Mouse (Mus musculus) limb, embryonic 13.5 days (tissue): ENCODE measurements around the gene Gm765. TPM values are rescaled to one million over a fixed set of nuclear protein-coding genes. Genes with fewer than 3 reads are reported as not detected.
A peak's percentile ranks its signal among the peaks of the same experiment; 100 is the strongest.

Source experiments
- ATAC-seq: fragments of 200-750 bp; cut with Nextera tagmentation; 2 replicates; pipeline ENCODE4 v1.8.0; 2017; ENCODE audit warnings: low read depth, moderate number of reproducible peaks, moderate TSS enrichment; ENCODE audit not compliant: low FRiP score
- H3K27ac ChIP-seq: fragments of 300-500 bp; sonication (generic); 2 replicates; pipeline ENCODE4 v1.5.1; 2015; ENCODE audit warnings: inconsistent platforms, mild to moderate bottlenecking, moderate library complexity
- H3K27me3 ChIP-seq: fragments of 300-500 bp; sonication (generic); 2 replicates; pipeline ENCODE4 v1.6.1; 2015; ENCODE audit warnings: mild to moderate bottlenecking, inconsistent platforms
- H3K36me3 ChIP-seq: fragments of 300-500 bp; sonication (generic); 2 replicates; pipeline ENCODE4 v1.6.1; 2015; ENCODE audit warnings: inconsistent platforms, mild to moderate bottlenecking, moderate library complexity
- H3K4me1 ChIP-seq: fragments of 300-500 bp; sonication (generic); 2 replicates; pipeline ENCODE4 v1.6.1; 2015; ENCODE audit warnings: inconsistent platforms
- H3K4me2 ChIP-seq: fragments of 300-500 bp; sonication (generic); replicated peaks from 2 replicates; pipeline ENCODE4 v1.6.1; 2015; ENCODE audit warnings: inconsistent platforms, mild to moderate bottlenecking, moderate library complexity
- H3K4me3 ChIP-seq: fragments of 300-500 bp; sonication (generic); 2 replicates; pipeline ENCODE4 v1.5.1; 2015; ENCODE audit warnings: moderate library complexity, mild to moderate bottlenecking, inconsistent platforms
- H3K9ac ChIP-seq: fragments of 300-500 bp; sonication (generic); 2 replicates; pipeline ENCODE4 v1.6.1; 2015; ENCODE audit warnings: mild to moderate bottlenecking, inconsistent platforms
- H3K9me3 ChIP-seq: fragments of 300-500 bp; sonication (generic); 2 replicates; pipeline ENCODE4 v1.6.1; 2016; ENCODE audit warnings: inconsistent platforms
- WGBS: fragments of 180-500 bp; shearing (Covaris S2); methylation state at CpG from one replicate; pipeline ENCODE4 v1.1.7; 2015; 5-methylcytosine and 5-hydroxymethylcytosine counted together
- polyA plus RNA-seq: library from polyadenylated mRNA; unstranded; fragments of >200 nt; fragmentation: Nextera tagmentation; extraction: Ambion mirVana; gene quantifications from 2 replicates; pipeline ENCODE4 v1.2.1, GENCODE M21; 2015

Gm765 gene
- 1.5 and 2.1 TPM in 2 replicates for polyA plus RNA-seq

DNA sequence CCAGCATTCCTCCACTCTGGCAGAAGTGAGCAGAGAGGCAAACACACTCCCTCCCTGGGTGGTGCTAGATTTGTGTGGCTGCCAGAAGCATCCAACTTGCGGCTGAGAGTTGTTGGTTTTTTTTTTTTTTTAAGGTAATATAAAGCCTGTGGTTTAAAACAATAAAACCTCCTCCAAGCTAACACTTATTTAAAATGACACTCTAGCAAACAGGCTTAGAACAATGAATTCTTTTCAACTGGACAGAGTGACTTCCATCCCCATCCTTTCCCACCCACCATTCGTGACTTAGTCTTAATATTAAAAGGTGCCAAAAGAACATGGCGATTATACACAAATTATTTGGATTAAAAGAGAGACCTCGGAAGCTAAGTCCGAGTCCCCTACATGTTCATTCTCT lies at the start of gene Gm765:
Gene Gm765, minus strand, starts transcription at position 101 of the 400 bp plus-strand sequence.
- Histone ChIP-seq H3K36me3 (no peaks in the 10 kb centered on the region), H3K27me3 (no peaks in the 10 kb centered on the region), H3K4me2 (no peak within 1 kb of the TSS; the same call in 1 of the 2 replicates), H3K27ac (no peak within 1 kb of the TSS), H3K9ac (no peak within 1 kb of the TSS), H3K9me3 (no peaks in the 10 kb centered on the region), H3K4me3 (no peak within 1 kb of the TSS), H3K4me1 (peaks cover 17% of the 10 kb centered on the region)
- 62% methylated on average over 5 of the region's 5 CpGs for WGBS
- ATAC-seq = no peak

DNA sequence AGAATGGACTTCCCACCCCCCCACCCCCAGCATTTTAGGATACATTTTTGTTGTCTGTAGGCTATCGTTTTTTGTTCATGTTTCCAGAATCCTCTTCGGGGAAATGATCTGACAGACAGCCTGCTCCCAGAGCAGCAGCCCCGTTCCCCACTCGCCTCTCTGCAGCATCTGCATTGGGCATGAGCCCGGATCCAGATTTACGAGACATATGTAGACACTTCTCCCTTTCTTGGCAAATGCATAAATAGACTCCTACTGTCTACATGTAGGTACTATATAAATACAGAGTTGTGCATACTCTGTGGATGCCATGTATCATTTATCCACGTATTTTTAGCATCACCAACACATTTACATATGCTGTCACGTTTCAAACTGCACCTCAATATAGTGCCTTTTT lies 42.9 kb upstream of the Gm765 start:
- Histone ChIP-seq H3K36me3 (no peaks in the 10 kb centered on the region), H3K4me2 (no peak overlapping the region), H3K4me1 (peaks cover 4% of the 10 kb centered on the region; the same call in 1 of the 2 replicates), H3K9ac (no peak overlapping the region), H3K4me3 (no peak overlapping the region), H3K27me3 (no peaks in the 10 kb centered on the region), H3K27ac (no peak overlapping the region), H3K9me3 (no peaks in the 10 kb centered on the region)
- 75% methylated on average over 8 of the region's 8 CpGs for WGBS
- no peak for ATAC-seq

DNA sequence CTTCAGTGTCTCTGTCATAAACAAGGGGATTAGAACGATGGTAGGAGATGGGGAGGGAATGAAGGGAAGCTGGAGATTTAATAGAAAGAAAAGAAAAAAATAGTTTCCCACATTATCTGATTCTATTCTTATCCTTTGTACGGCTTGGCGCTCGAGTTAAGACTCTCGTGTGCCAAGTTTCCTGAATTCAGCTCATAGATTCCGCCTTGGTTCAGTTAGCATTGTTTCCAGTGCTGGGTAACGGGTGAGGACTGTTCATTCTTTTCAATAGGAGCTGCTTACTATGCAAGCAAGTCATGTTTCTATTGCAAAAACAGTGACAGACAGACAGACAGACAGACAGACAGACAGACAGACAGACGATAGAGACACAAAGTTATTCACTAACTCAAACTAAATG lies 41.9 kb upstream of the Gm765 start:
- no peaks in the 10 kb centered on the region for H3K27me3 ChIP-seq
- no peaks in the 10 kb centered on the region for H3K36me3 ChIP-seq
- H3K4me2 ChIP-seq = no peak overlapping the region
- H3K4me3 ChIP-seq = no peak overlapping the region
- WGBS = 77% methylated on average over 8 of the region's 8 CpGs
- peaks cover 4% of the 10 kb centered on the region; the same call in 1 of the 2 replicates for H3K4me1 ChIP-seq
- H3K27ac ChIP-seq = no peak overlapping the region
- no peak overlapping the region for H3K9ac ChIP-seq
- no peak for ATAC-seq
- H3K9me3 ChIP-seq = no peaks in the 10 kb centered on the region

DNA sequence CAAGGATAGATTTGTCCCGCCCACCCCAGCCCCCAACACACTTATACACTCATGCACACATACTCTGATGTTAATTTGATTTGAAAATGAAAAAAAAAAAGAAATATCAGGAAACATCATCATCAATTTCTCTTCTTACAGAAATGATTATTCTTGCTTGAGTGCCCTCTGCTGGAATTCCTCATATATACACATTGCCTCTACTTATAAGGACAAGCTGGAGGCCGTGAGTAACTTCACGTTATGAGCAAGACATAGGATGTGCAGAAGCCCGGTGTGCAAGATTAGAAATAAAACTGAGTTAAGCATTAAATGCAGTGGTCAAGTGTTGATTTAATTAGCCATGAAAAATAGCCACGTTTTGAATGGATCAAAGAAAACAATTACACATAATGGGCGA lies 40.9 kb upstream of the Gm765 start:
- WGBS = 32% methylated on average over 6 of the region's 6 CpGs
- Histone ChIP-seq H3K4me1 (peaks cover 4% of the 10 kb centered on the region; the same call in 1 of the 2 replicates), H3K9me3 (no peaks in the 10 kb centered on the region), H3K36me3 (no peaks in the 10 kb centered on the region), H3K4me2 (no peak overlapping the region), H3K27ac (no peak overlapping the region), H3K27me3 (no peaks in the 10 kb centered on the region), H3K9ac (no peak overlapping the region), H3K4me3 (no peak overlapping the region)
- no peak for ATAC-seq

DNA sequence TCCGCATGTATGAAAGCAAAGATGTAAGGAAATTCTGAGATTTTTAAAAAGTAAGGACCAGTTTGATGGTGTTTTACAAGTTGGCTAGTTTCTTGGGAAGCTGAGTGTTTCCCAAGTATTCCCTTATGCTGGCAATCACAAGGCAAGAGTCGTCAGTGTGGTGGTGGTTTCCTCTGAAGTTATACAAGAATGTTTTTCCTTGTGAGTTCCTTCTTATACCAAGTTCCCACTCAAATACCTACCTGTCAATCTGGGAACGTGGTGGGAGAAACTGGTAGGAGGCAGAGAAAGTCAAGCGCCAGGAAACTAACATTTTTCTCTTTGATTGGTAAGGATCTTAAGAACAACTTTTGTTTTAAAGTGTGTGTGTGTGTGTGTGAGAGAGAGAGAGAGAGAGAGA lies 23.6 kb upstream of the Gm765 start:
- no peak for ATAC-seq
- WGBS = 87% methylated on average over 4 of the region's 4 CpGs
- Histone ChIP-seq H3K36me3 (no peaks in the 10 kb centered on the region), H3K4me3 (no peak overlapping the region), H3K27me3 (no peaks in the 10 kb centered on the region), H3K9me3 (no peaks in the 10 kb centered on the region), H3K4me2 (no peak overlapping the region), H3K9ac (no peak overlapping the region), H3K4me1 (no peaks in the 10 kb centered on the region), H3K27ac (no peak overlapping the region)

DNA sequence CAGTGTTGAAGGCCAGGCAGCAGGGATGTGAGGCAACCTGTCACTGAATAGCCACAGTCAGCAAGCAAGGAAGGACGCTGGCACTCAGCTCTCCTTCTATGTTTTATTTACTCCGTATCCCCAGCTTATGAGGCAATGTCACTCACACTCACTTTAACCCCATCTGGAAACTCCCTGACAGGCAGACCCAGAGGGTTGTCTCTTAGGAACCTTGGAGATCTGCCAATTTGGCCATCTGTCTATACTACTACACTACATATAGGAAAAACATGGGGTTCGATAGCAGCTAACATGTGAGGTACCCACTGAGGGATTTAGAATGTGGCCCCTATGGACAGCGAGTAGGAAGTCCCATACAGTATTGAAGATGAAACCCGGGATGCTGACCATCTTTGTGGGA lies 12.7 kb upstream of the Gm765 start:
- Histone ChIP-seq H3K4me1 (no peaks in the 10 kb centered on the region), H3K9me3 (no peaks in the 10 kb centered on the region), H3K4me3 (no peak overlapping the region), H3K27ac (no peak overlapping the region), H3K36me3 (no peaks in the 10 kb centered on the region), H3K9ac (no peak overlapping the region), H3K27me3 (no peaks in the 10 kb centered on the region), H3K4me2 (no peak overlapping the region)
- ATAC-seq = no peak
- 78% methylated on average over 5 of the region's 5 CpGs for WGBS

DNA sequence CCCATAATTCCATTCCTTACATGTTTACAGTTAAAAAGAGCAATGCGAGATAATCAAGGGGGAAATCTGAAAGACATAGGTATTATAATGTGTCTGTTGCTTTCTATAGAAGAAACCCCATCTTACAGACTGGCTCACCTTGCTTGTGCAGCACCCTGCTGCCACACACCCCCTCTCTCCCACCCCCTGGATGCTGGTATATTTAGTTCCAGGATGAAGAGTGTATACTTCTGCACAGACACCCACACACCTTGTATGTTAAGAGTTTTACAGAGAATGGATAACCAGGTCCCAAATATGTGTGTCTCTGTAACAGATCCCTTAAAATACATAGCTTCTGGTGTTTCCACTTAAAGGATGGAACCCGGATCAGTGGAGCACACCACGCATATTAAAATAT lies 10.7 kb upstream of the Gm765 start:
- H3K4me2 ChIP-seq = no peak overlapping the region
- ATAC-seq = no peak
- 87% methylated on average over 3 of the region's 3 CpGs for WGBS

DNA sequence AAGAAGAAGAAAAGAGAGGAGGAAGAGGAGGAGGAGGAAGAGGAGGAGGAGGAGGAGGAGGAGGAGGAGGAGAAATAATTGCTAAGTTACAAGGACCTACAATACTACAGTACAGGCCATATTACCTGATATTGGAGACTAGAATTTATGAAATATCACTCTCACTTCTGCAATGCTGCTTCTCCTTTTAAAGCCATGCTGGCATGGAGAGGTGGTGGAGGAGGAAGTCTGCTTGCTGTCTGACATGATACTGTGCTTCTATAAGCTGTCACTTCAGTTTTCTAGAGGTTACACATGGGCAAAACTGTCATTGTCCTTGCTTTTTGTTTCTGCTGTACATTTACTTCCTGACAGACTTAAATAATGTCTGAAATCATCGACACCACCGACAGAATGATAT lies 9.8 kb downstream of the Gm765 start:
- WGBS = 86% methylated on average over 2 of the region's 2 CpGs
- Histone ChIP-seq H3K27ac (no peak overlapping the region), H3K4me1 (no peaks in the 10 kb centered on the region), H3K4me2 (no peak overlapping the region), H3K4me3 (no peak overlapping the region), H3K9ac (no peak overlapping the region), H3K27me3 (no peaks in the 10 kb centered on the region), H3K36me3 (no peaks in the 10 kb centered on the region), H3K9me3 (no peaks in the 10 kb centered on the region)
- no peak for ATAC-seq

More for the DNA sequence above, 10.7 kb upstream of the Gm765 start:
- no peaks in the 10 kb centered on the region for H3K36me3 ChIP-seq
- no peaks in the 10 kb centered on the region for H3K4me1 ChIP-seq
- H3K9me3 ChIP-seq = no peaks in the 10 kb centered on the region
- no peak overlapping the region for H3K9ac ChIP-seq
- H3K4me3 ChIP-seq = no peak overlapping the region
- H3K27me3 ChIP-seq = no peaks in the 10 kb centered on the region
- H3K27ac ChIP-seq = no peak overlapping the region

DNA sequence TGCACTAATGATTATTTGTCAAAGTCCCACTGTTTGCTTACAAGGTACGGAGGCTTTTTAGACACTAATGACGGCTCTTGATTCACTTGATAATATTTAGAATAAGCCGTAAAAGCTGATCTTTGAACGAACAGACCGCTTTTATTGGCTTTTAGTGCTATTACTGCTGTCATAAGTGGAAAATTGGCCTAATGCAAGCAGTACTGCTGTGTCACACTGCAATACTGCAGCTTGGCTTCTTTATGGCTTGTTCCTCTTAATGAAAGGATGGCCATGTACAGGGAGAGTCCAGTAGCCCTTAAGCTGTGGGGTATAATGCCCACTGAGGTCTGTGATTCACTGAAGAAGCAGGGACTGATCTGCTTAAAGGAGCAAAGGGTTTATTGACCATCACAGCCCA lies 30.9 kb downstream of the Gm765 start:
- no peaks in the 10 kb centered on the region for H3K36me3 ChIP-seq

DNA sequence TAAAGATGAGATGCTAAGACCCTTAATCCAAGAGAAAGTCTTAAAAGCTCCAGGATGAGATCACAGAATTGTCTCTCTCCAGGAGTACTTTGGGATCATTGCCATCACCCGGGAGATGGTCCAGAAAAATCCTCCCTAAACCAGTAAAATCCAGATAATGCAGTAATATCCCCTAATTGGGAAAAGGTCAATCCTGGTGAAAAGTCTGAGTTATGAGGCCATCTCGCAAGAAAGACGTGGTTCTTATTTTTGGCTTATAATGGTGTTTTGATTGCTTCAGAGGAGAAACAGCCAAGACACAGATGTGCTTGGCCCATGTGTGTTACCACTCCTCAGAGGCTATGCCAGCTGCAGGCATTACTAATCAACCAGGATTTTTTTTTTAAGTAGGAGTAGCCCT lies 34.9 kb downstream of the Gm765 start:
- Histone ChIP-seq H3K27ac (no peak overlapping the region), H3K36me3 (no peaks in the 10 kb centered on the region), H3K9me3 (no peaks in the 10 kb centered on the region), H3K4me2 (no peak overlapping the region), H3K27me3 (no peaks in the 10 kb centered on the region), H3K4me3 (no peak overlapping the region), H3K4me1 (peaks cover 10% of the 10 kb centered on the region), H3K9ac (no peak overlapping the region)
- no peak for ATAC-seq
- WGBS = 45% methylated on average over 3 of the region's 3 CpGs

More for the DNA sequence above, 30.9 kb downstream of the Gm765 start:
- H3K9me3 ChIP-seq = no peaks in the 10 kb centered on the region
- no peak for ATAC-seq
- H3K4me3 ChIP-seq = no peak overlapping the region
- peaks cover 10% of the 10 kb centered on the region for H3K4me1 ChIP-seq
- H3K27ac ChIP-seq = no peak overlapping the region
- no peak overlapping the region for H3K4me2 ChIP-seq
- WGBS = 56% methylated on average over 5 of the region's 5 CpGs
- no peak overlapping the region for H3K9ac ChIP-seq
- no peaks in the 10 kb centered on the region for H3K27me3 ChIP-seq

DNA sequence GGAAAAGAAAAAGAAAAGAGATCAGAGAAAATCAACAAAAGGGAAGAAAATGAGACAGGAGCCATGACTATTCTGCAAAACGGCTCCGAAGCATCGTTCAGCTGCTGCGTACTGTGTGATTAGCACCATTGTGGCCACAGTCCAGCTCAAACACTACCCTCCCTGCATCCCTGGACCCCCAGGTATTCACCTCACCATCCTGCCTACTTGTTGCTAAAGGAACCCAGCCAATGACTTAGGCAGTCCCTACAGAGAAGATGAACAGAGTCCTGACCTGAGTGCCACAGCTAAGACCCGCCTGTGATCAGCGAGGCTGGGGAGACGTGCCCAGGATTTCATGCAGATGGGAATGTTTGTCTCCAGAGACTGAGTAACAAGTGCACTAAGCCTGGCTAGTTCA lies 35.4 kb downstream of the Gm765 start:
- ATAC-seq = no peak
- H3K9me3 ChIP-seq = no peaks in the 10 kb centered on the region
- no peak overlapping the region for H3K9ac ChIP-seq
- no peak overlapping the region for H3K27ac ChIP-seq
- H3K36me3 ChIP-seq = no peaks in the 10 kb centered on the region
- no peaks in the 10 kb centered on the region for H3K27me3 ChIP-seq
- peaks cover 10% of the 10 kb centered on the region for H3K4me1 ChIP-seq
- 83% methylated on average over 7 of the region's 7 CpGs for WGBS
- no peak overlapping the region for H3K4me3 ChIP-seq
- no peak overlapping the region for H3K4me2 ChIP-seq

DNA sequence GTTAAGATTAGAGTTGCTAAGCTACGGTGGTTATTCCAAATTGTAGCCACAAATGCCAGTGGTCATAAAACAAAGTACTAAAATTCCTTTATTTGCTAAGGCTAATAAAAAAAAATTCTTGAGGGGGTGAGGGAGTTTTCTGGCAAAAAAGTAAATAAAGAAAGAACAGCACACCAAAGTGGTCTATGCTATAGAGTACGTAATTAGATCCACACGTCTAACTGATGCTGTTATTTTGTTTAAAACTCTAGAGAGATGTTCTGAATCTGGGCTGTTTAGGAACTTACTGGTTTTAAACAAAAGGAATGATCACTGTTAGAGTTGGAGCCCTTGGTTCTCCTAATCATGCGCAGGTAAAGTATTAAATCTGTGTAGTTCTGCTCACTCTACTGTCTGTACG lies 50.5 kb downstream of the Gm765 start:
- peak; percentile 51; the same call in 1 of the 2 replicates for ATAC-seq

DNA sequence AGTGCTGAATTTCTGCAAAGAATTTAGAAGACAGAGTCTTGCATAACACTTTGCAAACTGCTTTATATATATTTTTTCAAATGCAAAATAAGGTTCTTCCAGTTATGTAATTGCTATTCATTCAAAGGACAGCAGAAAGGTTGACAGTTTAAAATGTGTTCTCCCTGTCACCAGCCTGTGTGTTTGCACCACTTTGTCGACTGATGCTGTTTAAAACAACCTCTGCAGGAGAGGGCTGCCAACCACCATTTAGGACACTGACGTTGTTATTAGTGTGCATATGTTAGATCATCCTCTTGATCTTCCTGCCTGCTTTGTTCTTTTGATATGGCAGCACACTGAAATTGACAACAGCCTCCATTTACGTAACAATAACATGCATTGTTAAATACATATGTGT lies 54.2 kb downstream of the Gm765 start:
- no peak overlapping the region for H3K27ac ChIP-seq
- no peaks in the 10 kb centered on the region for H3K27me3 ChIP-seq
- ATAC-seq = no peak
- peaks cover 13% of the 10 kb centered on the region for H3K4me1 ChIP-seq
- WGBS = 46% methylated on average over 3 of the region's 3 CpGs
- no peaks in the 10 kb centered on the region for H3K36me3 ChIP-seq
- no peak overlapping the region for H3K4me2 ChIP-seq
- H3K9me3 ChIP-seq = no peaks in the 10 kb centered on the region
- no peak overlapping the region for H3K9ac ChIP-seq
- no peak overlapping the region for H3K4me3 ChIP-seq

More for the DNA sequence above, 50.5 kb downstream of the Gm765 start:
- Histone ChIP-seq H3K27me3 (no peaks in the 10 kb centered on the region), H3K9me3 (no peaks in the 10 kb centered on the region), H3K4me2 (no peak overlapping the region), H3K36me3 (no peaks in the 10 kb centered on the region), H3K9ac (no peak overlapping the region), H3K4me3 (no peak overlapping the region), H3K27ac (peak overlapping the region; percentile 69), H3K4me1 (peaks cover 13% of the 10 kb centered on the region)
- 33% methylated on average over 5 of the region's 5 CpGs for WGBS
